Mouse (Mus musculus) CH12.LX (cell line): ENCODE data around the gene Dph7.
A peak's percentile ranks its signal among the peaks of the same experiment; 100 is the strongest.

Experiments
- CTCF ChIP-seq, 2 experiments: IDR thresholded peaks in 1 of 2; conservative IDR thresholded peaks in 1 of 2; 2 replicates each; pipeline ENCODE4 v1.5.1; 2011 to 2012; ENCODE audit warnings: low read depth in 2 of 2, low read length in 2 of 2, improper control_type of control experiment in 1 of 2, inconsistent platforms in 1 of 2, mild to moderate bottlenecking in 1 of 2, moderate library complexity in 1 of 2
- E2F4 ChIP-seq: IDR thresholded peaks from 2 replicates; pipeline ENCODE4 v1.6.1; 2011; ENCODE audit warnings: low read depth, low read length, improper control_type of control experiment; ENCODE audit not compliant: insufficient replicate concordance
- JUND ChIP-seq: conservative IDR thresholded peaks from 2 replicates; pipeline ENCODE4 v1.6.1; 2011; ENCODE audit warnings: low read depth, low read length, improper control_type of control experiment
- MAFK ChIP-seq: IDR thresholded peaks from 2 replicates; pipeline ENCODE4 v1.6.1; 2011; ENCODE audit warnings: low read length, improper control_type of control experiment; ENCODE audit not compliant: insufficient replicate concordance
- TBP ChIP-seq: conservative IDR thresholded peaks from 2 replicates; pipeline ENCODE4 v1.6.1; 2011; ENCODE audit warnings: low read depth, low read length, improper control_type of control experiment
- ZNF384 ChIP-seq: IDR thresholded peaks from 2 replicates; pipeline ENCODE4 v1.6.1; 2012; ENCODE audit warnings: low read depth, low read length, improper control_type of control experiment, inconsistent platforms

GRCm38 (mm10) chr2:24935057-24935796 is 27.0 kb upstream of the Dph7 start, which contains the start of gene Arrdc1:
- TF ChIP-seq ZNF384 (no peak), CTCF (conservative IDR thresholded peaks at IDR 0.05 in 1 of 2, IDR thresholded peaks at IDR 0.05 in 1 of 2; ENCODE audit: low read depth in 2 of 2, low read length in 2 of 2) (peak in 1 of 2 experiments; percentile 61; a peak in 2 of 4 replicates), TBP (0 out of 2 replicates have a peak, but pooled peaks have one; percentile 52), JUND (no peak), MAFK (no peak), E2F4 (no peak)
